Comparison of ENCODE assay signal across 8 mouse cellular contexts in genomic region chr5:144100149-144100935, GRCm38 (mm10). TPM values are rescaled to one million over a fixed set of nuclear protein-coding genes. Genes with fewer than 3 reads are reported as not detected.
DNase-seq lines count a peak whose midpoint lies in the region; ATAC-seq lines count a peak whose summit lies in the region.

Gene Lmtk2 (plus strand): TSS chr5:144100436.

- peak; percentile 100 for ATAC-seq in inflammation-experienced regulatory T-cells, adult 6 months
- peak; percentile 97 for ATAC-seq in megakaryocyte-erythroid progenitor cell, adult 5-6 weeks (replicated peaks; ENCODE audit: low FRiP score, low TSS enrichment, poor library complexity, severe bottlenecking)

- peak; percentile 95 for DNase-seq in adipocyte (ENCODE audit: low spot score)
- DNase-seq in embryo, embryonic 10 days (ENCODE audit: low spot score): peak; percentile 98
- DNase-seq in gastrocnemius, postnatal 14 days: peak; percentile 96
- DNase-seq in left cerebral cortex, postnatal 10 days (ENCODE audit: extremely low spot score in 1 of 2, low spot score in 2 of 2): peak; percentile 96 to 97
- peak; percentile 97 for DNase-seq in right cerebral cortex, postnatal 25 days
- peak; percentile 94 to 97 for DNase-seq in urinary bladder, postnatal 4 days (ENCODE audit: low spot score in 2 of 2)

- intact Hi-C loops in gastrocnemius, postnatal 14 days (cut with DNase I; ENCODE audit: low total_unique reads): no loop called here
- intact Hi-C loops in left cerebral cortex, postnatal 10 days (cut with DNase I): loop anchor here (5.0 to 10.0 kb wide), 2 partner anchors 47 to 56 kb away; no protein-coding TSS in a partner anchor

RNA-seq across cellular contexts. Expression of gene Lmtk2, which starts in this region (rescaled TPM):
- total RNA-seq in gastrocnemius, postnatal 14 days (2021): 10 to 100 TPM; 12.2 to 12.5 TPM
- 1 to 10 TPM; 3.3 to 3.9 (median 3.6) TPM for polyA plus RNA-seq in inflammation-experienced regulatory T-cells, adult 6 months (2017; shearing (Covaris generic))
- 100 to 1,000 TPM; 120 to 129 TPM for total RNA-seq in left cerebral cortex, postnatal 10 days (2021)
- total RNA-seq in megakaryocyte-erythroid progenitor cell, adult 5-6 weeks (2014; fragmentation: Nextera tagmentation): 12.5 and 22.1 TPM in 2 replicates
- 9.2 and 12.2 TPM in 2 replicates for total RNA-seq in megakaryocyte-erythroid progenitor cell, adult 5-6 weeks (2017)

Comparison
In these comparisons a context has a peak if more than half of its experiments do, and no peak if none do; other contexts are left out.
1. Peak in every context shown above with its lines: DNase-seq and ATAC-seq.
2. RNA of gene Lmtk2 (total RNA-seq): 120 to 129 TPM in left cerebral cortex, postnatal 10 days; 9.2 to 22.1 TPM in megakaryocyte-erythroid progenitor cell, adult 5-6 weeks and 12.2 to 12.5 TPM in gastrocnemius, postnatal 14 days; every median in the first group is over 4 times any median in the second.